Mouse (Mus musculus): Measurements from ENCODE around the gene Zfp445.

GRCm38 (mm10) chr9:122864848-122865247 lies 958 bp downstream of the Zfp445 start:
- TF ChIP-seq POLR2A (IDR thresholded peaks at IDR 0.05; ENCODE audit: borderline replicate concordance, control insufficient read depth, low read depth, low read length) (no peak), CTCF (IDR thresholded peaks at IDR 0.05; ENCODE audit: control insufficient read depth, insufficient read depth, low read length) (no peak)

All from bone marrow, adult 2 months (tissue).